Mouse (Mus musculus) hindbrain, embryonic 14.5 days (tissue): ENCODE results near the gene C2cd4a. TPM values are rescaled to one million over a fixed set of nuclear protein-coding genes. Genes with fewer than 3 reads are reported as not detected.

Experiments
- ATAC-seq: fragments of 200-750 bp; cut with Nextera tagmentation; 2 replicates; pipeline ENCODE4 v1.8.0; 2017; ENCODE audit warnings: moderate number of reproducible peaks, mild to moderate bottlenecking, moderate TSS enrichment, moderate library complexity; ENCODE audit not compliant: low FRiP score
- DNase-seq: peaks from one replicate; pipeline ENCODE4 v3.0.0-alpha.2; 2015; ENCODE audit warnings: low spot score
- H3K27ac ChIP-seq: fragments of 300-500 bp; sonication (generic); 2 replicates; pipeline ENCODE4 v1.5.1; 2014; ENCODE audit warnings: mild to moderate bottlenecking, moderate library complexity
- H3K27me3 ChIP-seq: fragments of 300-500 bp; sonication (generic); 2 replicates; pipeline ENCODE4 v1.6.1; 2014; ENCODE audit warnings: mild to moderate bottlenecking, low read length, mixed read lengths; ENCODE audit not compliant: control insufficient read depth, insufficient read depth
- H3K36me3 ChIP-seq: fragments of 300-500 bp; sonication (generic); replicated peaks from 2 replicates; pipeline ENCODE4 v1.6.1; 2014; ENCODE audit not compliant: control insufficient read depth, insufficient read depth
- H3K4me1 ChIP-seq: fragments of 300-500 bp; sonication (generic); replicated peaks from 2 replicates; pipeline ENCODE4 v1.6.1; 2014; ENCODE audit warnings: antibody characterized with exemption, low read length, mixed read lengths; ENCODE audit not compliant: control insufficient read depth, insufficient read depth
- H3K4me2 ChIP-seq: fragments of 300-500 bp; sonication (generic); replicated peaks from 2 replicates; pipeline ENCODE4 v1.6.1; 2014; ENCODE audit warnings: mild to moderate bottlenecking, moderate library complexity
- H3K4me3 ChIP-seq: fragments of 300-500 bp; sonication (generic); replicated peaks from 2 replicates; pipeline ENCODE4 v1.5.1; 2014; ENCODE audit warnings: mild to moderate bottlenecking, low read length
- H3K9ac ChIP-seq: fragments of 300-500 bp; sonication (generic); 2 replicates; pipeline ENCODE4 v1.6.1; 2014
- H3K9me3 ChIP-seq: fragments of 300-500 bp; sonication (generic); 2 replicates; pipeline ENCODE4 v1.6.1; 2016; ENCODE audit warnings: low read length; ENCODE audit not compliant: control insufficient read depth
- WGBS: fragments of 180-500 bp; shearing (Covaris S2); extraction: QIAGEN DNeasy Blood & Tissue Kit; methylation state at CpG from one replicate; pipeline ENCODE4 v1.1.7; 2014; 5-methylcytosine and 5-hydroxymethylcytosine counted together
- polyA plus RNA-seq: library from polyadenylated mRNA; unstranded; fragments of >200 nt; fragmentation: Nextera tagmentation; extraction: Ambion mirVana; gene quantifications from 2 replicates; pipeline ENCODE4 v1.2.1, GENCODE M21; 2014

C2cd4a gene
- polyA plus RNA-seq, result 0.41 and 0.64 TPM in 2 replicates

- Histone ChIP-seq H3K27ac (no peak within 1 kb of the TSS), H3K4me1 (peaks cover 4% of the 10 kb centered on the region), H3K9ac (peak within 1 kb of the TSS; percentile 54), H3K36me3 (no peaks in the 10 kb centered on the region), H3K9me3 (no peaks in the 10 kb centered on the region), H3K4me2 (peak within 1 kb of the TSS; percentile 77), H3K27me3 (peaks cover 52% of the 10 kb centered on the region), H3K4me3 (peak within 1 kb of the TSS; percentile 53)
- DNase-seq (no peak), ATAC-seq (no peak)
- WGBS, result 5% methylated on average over 20 of the region's 20 CpGs
Observed at GRCm38 (mm10) chr9:67832046-67832605, at the start of gene C2cd4a. Gene C2cd4a (minus strand): TSS chr9:67832330.

- H3K4me2 ChIP-seq, result no peak overlapping the region
- H3K27ac ChIP-seq, result no peak overlapping the region
- no peaks in the 10 kb centered on the region for H3K27me3 ChIP-seq
- H3K9me3 ChIP-seq, result no peaks in the 10 kb centered on the region
- H3K9ac ChIP-seq, result no peak overlapping the region
- 0 out of 2 replicates have a peak, but pooled peaks cover 3% of the 10 kb centered on the region for H3K36me3 ChIP-seq
- DNase-seq, result no peak
- no peak for ATAC-seq
- WGBS, result 92% methylated on average over 11 of the region's 11 CpGs
- no peaks in the 10 kb centered on the region for H3K4me1 ChIP-seq
- H3K4me3 ChIP-seq, result no peak overlapping the region
Observed at GRCm38 (mm10) chr9:67878197-67878769, 46.2 kb upstream of the C2cd4a start.

- Histone ChIP-seq H3K4me1 (no peaks in the 10 kb centered on the region), H3K36me3 (peaks cover 10% of the 10 kb centered on the region; the same call in 1 of the 2 replicates), H3K9ac (no peak overlapping the region), H3K4me3 (no peak overlapping the region), H3K27me3 (no peaks in the 10 kb centered on the region), H3K4me2 (no peak overlapping the region), H3K27ac (no peak overlapping the region), H3K9me3 (no peaks in the 10 kb centered on the region)
- WGBS, result 88% methylated on average over 14 of the region's 14 CpGs
- DNase-seq (no peak), ATAC-seq (no peak)
Observed at GRCm38 (mm10) chr9:67877081-67877718, 45.1 kb upstream of the C2cd4a start.

GRCm38 (mm10) chr9:67875337-67875736 is 43.2 kb upstream of the C2cd4a start:
- Histone ChIP-seq H3K27me3 (no peaks in the 10 kb centered on the region), H3K36me3 (peaks cover 8% of the 10 kb centered on the region; the same call in 1 of the 2 replicates), H3K27ac (no peak overlapping the region), H3K4me3 (no peak overlapping the region), H3K9ac (no peak overlapping the region), H3K9me3 (no peaks in the 10 kb centered on the region), H3K4me1 (no peaks in the 10 kb centered on the region), H3K4me2 (no peak overlapping the region)
- WGBS, result 67% methylated on average over 2 of the region's 2 CpGs
- ATAC-seq (no peak), DNase-seq (no peak)

GRCm38 (mm10) chr9:67874522-67875222 is 42.5 kb upstream of the C2cd4a start:
- Histone ChIP-seq H3K4me1 (no peaks in the 10 kb centered on the region), H3K4me2 (no peak overlapping the region), H3K27ac (no peak overlapping the region), H3K9ac (no peak overlapping the region), H3K27me3 (no peaks in the 10 kb centered on the region), H3K36me3 (peaks cover 8% of the 10 kb centered on the region; the same call in 1 of the 2 replicates), H3K9me3 (no peaks in the 10 kb centered on the region), H3K4me3 (no peak overlapping the region)
- WGBS, result 74% methylated on average over 7 of the region's 7 CpGs
- no peak for DNase-seq
- no peak for ATAC-seq

GRCm38 (mm10) chr9:67869691-67870450 is 37.7 kb upstream of the C2cd4a start:
- ATAC-seq, result no peak
- 89% methylated on average over 16 of the region's 16 CpGs for WGBS
- H3K4me3 ChIP-seq, result no peak overlapping the region

GRCm38 (mm10) chr9:67867411-67867810 is 35.3 kb upstream of the C2cd4a start:
- ATAC-seq, result no peak
- no peak overlapping the region for H3K27ac ChIP-seq
- H3K9ac ChIP-seq, result no peak overlapping the region
- no peaks in the 10 kb centered on the region for H3K27me3 ChIP-seq
- H3K4me1 ChIP-seq, result no peaks in the 10 kb centered on the region
- DNase-seq, result no peak
- no peak overlapping the region for H3K4me2 ChIP-seq
- no peak overlapping the region for H3K4me3 ChIP-seq
- H3K36me3 ChIP-seq, result peaks cover under 1% of the 10 kb centered on the region; the same call in 1 of the 2 replicates
- H3K9me3 ChIP-seq, result no peaks in the 10 kb centered on the region
- WGBS, result 76% methylated on average over 6 of the region's 6 CpGs

More at GRCm38 (mm10) chr9:67869691-67870450, 37.7 kb upstream of the C2cd4a start:
- Histone ChIP-seq H3K27ac (no peak overlapping the region), H3K9ac (no peak overlapping the region), H3K4me1 (no peaks in the 10 kb centered on the region), H3K36me3 (peaks cover 8% of the 10 kb centered on the region; the same call in 1 of the 2 replicates), H3K9me3 (no peaks in the 10 kb centered on the region), H3K4me2 (no peak overlapping the region), H3K27me3 (no peaks in the 10 kb centered on the region)
- no peak for DNase-seq

- WGBS, result 66% methylated on average over 7 of the region's 7 CpGs
- Histone ChIP-seq H3K4me1 (no peaks in the 10 kb centered on the region), H3K27ac (no peak overlapping the region), H3K4me3 (no peak overlapping the region), H3K9ac (no peak overlapping the region), H3K9me3 (no peaks in the 10 kb centered on the region), H3K36me3 (no peaks in the 10 kb centered on the region), H3K4me2 (no peak overlapping the region), H3K27me3 (no peaks in the 10 kb centered on the region)
- no peak for DNase-seq
- no peak for ATAC-seq
Observed at GRCm38 (mm10) chr9:67865411-67865810, 33.3 kb upstream of the C2cd4a start.
